Mouse (Mus musculus): ENCODE measurements around the gene Nck2. TPM values are rescaled to one million over a fixed set of nuclear protein-coding genes. Genes with fewer than 3 reads are reported as not detected.

Gene Nck2
- polyA plus RNA-seq, 1 experiment, result 106 TPM

DNA sequence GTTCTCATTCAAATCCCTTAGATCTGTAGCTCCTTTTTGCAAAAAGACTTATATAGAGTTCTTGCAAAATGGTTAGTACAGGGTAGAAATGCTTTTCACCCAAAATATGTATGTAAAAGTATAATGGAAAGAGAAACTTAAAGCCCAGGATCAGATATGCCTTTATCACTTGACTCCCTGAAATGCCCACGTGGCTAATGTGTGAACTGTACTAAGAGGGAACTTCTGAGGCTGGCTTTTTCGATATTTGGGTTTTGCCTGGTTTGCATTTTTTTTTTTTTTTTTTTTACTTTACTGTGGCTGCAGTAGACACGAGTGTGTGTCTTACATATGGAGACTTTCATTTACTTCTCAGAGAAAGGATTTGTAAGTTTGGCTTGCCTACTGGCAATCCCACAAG is 116.7 kb downstream of the Nck2 start:
- no peak for DNase-seq
- no peak overlapping the region for H3K4me3 ChIP-seq (ENCODE audit: control insufficient read depth, insufficient read depth, low read length)
- H3K27me3 ChIP-seq (ENCODE audit: control insufficient read depth, insufficient read depth, low read length), result no peaks in the 10 kb centered on the region
- TF ChIP-seq POLR2A (IDR thresholded peaks at IDR 0.05; ENCODE audit: control insufficient read depth, extremely low read depth, insufficient read depth, low read length, poor library complexity) (no peak), CTCF (IDR thresholded peaks at IDR 0.05; ENCODE audit: borderline replicate concordance, control insufficient read depth, extremely low read depth, insufficient read depth, low read length, poor library complexity) (no peak)
- peaks cover 15% of the 10 kb centered on the region for H3K4me1 ChIP-seq (replicated peaks; ENCODE audit: control insufficient read depth, insufficient read depth, low read length)
- peak overlapping the region; percentile 61 for H3K27ac ChIP-seq (ENCODE audit: control insufficient read depth, insufficient read depth, low read length)
- H3K36me3 ChIP-seq (ENCODE audit: control insufficient read depth, insufficient read depth, low read length), result peaks cover 12% of the 10 kb centered on the region
- WGBS, result 5% methylated on average over 3 of the region's 3 CpGs

DNA sequence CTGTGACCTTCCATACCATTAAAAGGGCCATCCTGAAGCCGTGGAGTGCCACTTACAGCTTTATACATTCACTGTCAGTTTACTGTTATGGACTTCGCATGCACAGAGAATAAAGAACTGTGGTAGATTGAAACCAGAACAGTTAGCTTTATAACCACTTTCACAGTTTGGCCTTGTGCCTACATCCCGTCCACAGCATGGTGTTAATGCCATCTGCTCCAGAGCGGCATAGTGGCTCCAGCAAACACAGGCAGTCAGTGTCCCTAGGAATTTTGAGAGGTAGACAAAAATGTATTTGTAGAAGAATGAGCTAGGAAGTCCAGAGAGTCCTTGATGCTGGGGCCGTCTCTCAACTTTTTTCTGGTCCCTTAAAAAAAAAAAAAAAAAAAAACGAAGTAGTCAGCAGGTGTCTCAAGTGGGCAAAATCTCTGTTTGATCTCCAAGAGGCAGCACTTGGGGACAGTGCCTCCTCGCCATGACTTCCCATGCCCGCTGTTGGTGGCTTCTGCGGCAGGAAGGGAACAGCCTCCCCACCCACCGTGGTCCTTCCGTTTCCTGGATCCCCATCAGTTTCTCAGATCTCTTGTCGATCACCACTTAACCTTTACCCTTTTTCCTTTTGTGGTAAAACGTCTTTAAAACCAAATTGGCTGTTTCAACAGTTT is 117.8 kb downstream of the Nck2 start:
- Histone ChIP-seq H3K27ac (ENCODE audit: control insufficient read depth, insufficient read depth, low read length) (peak overlapping the region; percentile 50), H3K4me3 (ENCODE audit: control insufficient read depth, insufficient read depth, low read length) (no peak overlapping the region), H3K4me1 (replicated peaks; ENCODE audit: control insufficient read depth, insufficient read depth, low read length) (peaks cover 15% of the 10 kb centered on the region), H3K36me3 (ENCODE audit: control insufficient read depth, insufficient read depth, low read length) (peaks cover 7% of the 10 kb centered on the region), H3K27me3 (ENCODE audit: control insufficient read depth, insufficient read depth, low read length) (no peaks in the 10 kb centered on the region)
- 7% methylated on average over 13 of the region's 13 CpGs for WGBS
- peak; percentile 51 for DNase-seq
- no peak for TF ChIP-seq CTCF (IDR thresholded peaks at IDR 0.05; ENCODE audit: borderline replicate concordance, control insufficient read depth, extremely low read depth, insufficient read depth, low read length, poor library complexity)
- no peak for TF ChIP-seq POLR2A (IDR thresholded peaks at IDR 0.05; ENCODE audit: control insufficient read depth, extremely low read depth, insufficient read depth, low read length, poor library complexity)

DNA sequence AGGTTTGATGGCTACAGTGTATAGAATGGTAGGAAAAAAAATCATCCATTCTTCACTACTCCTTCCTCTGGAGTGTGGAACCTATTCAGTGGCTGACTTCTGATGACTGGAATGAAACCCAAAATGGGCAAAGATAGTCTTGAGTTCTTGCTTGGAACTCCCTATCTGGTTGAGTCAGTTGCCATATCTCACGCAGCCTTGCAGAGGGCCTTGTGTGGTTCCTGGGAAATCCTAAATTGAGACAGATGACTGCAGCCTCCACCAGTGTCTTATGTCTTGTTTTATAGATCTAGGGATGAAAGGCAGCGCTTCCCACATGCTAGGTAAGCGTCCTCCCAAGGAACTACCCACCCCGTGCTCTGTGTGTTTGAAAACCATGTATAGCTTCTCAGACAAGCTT is 120.9 kb downstream of the Nck2 start:
- Histone ChIP-seq H3K27ac (ENCODE audit: control insufficient read depth, insufficient read depth, low read length) (no peak overlapping the region), H3K27me3 (ENCODE audit: control insufficient read depth, insufficient read depth, low read length) (no peaks in the 10 kb centered on the region), H3K4me3 (ENCODE audit: control insufficient read depth, insufficient read depth, low read length) (no peak overlapping the region), H3K36me3 (ENCODE audit: control insufficient read depth, insufficient read depth, low read length) (peaks cover 11% of the 10 kb centered on the region; the same call in 1 of the 2 replicates), H3K4me1 (replicated peaks; ENCODE audit: control insufficient read depth, insufficient read depth, low read length) (peaks cover 15% of the 10 kb centered on the region)
- TF ChIP-seq CTCF (IDR thresholded peaks at IDR 0.05; ENCODE audit: borderline replicate concordance, control insufficient read depth, extremely low read depth, insufficient read depth, low read length, poor library complexity) (no peak), POLR2A (IDR thresholded peaks at IDR 0.05; ENCODE audit: control insufficient read depth, extremely low read depth, insufficient read depth, low read length, poor library complexity) (no peak)
- no peak for DNase-seq
- WGBS, result 98% methylated on average over 4 of the region's 4 CpGs

DNA sequence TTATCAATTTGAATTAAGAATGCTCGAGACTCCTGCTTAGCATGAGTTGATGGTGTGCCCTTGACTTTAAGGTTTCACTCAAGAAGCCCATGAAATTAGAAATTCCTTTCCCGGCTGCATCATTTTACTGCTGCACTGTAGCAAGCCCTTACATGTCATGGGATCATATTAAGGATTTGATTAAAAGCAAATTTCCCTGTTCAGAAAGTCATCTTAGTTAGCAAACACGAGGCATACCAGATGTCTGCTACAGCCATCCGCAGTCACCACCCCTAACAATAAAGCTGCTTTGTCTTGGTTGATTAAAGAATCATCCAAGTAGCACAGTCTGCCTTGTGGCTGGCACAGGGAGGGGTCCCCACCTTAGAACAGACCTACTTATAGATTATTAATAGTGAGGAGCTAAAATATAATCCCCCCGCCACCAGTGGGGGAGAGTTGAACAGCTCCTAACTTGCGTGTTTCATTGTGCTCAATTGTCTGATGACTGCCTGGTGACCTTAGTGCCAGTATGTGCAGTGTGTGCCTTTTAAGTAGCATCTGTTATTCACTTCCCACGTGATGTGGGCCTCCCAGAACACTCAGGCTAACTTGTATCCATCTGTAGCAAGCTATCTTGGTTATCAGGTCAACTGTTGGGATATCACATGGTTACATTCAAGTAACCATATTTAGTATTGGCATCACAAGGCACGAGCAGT is 122.4 kb downstream of the Nck2 start:
- H3K27me3 ChIP-seq (ENCODE audit: control insufficient read depth, insufficient read depth, low read length), result no peaks in the 10 kb centered on the region
- peaks cover 22% of the 10 kb centered on the region; the same call in 1 of the 2 replicates for H3K36me3 ChIP-seq (ENCODE audit: control insufficient read depth, insufficient read depth, low read length)
- H3K4me3 ChIP-seq (ENCODE audit: control insufficient read depth, insufficient read depth, low read length), result no peak overlapping the region
- no peak overlapping the region for H3K27ac ChIP-seq (ENCODE audit: control insufficient read depth, insufficient read depth, low read length)
- H3K4me1 ChIP-seq (replicated peaks; ENCODE audit: control insufficient read depth, insufficient read depth, low read length), result peaks cover 10% of the 10 kb centered on the region
- 92% methylated on average over 8 of the region's 8 CpGs for WGBS
- TF ChIP-seq POLR2A (IDR thresholded peaks at IDR 0.05; ENCODE audit: control insufficient read depth, extremely low read depth, insufficient read depth, low read length, poor library complexity) (no peak), CTCF (IDR thresholded peaks at IDR 0.05; ENCODE audit: borderline replicate concordance, control insufficient read depth, extremely low read depth, insufficient read depth, low read length, poor library complexity) (no peak)
- DNase-seq, result no peak

DNA sequence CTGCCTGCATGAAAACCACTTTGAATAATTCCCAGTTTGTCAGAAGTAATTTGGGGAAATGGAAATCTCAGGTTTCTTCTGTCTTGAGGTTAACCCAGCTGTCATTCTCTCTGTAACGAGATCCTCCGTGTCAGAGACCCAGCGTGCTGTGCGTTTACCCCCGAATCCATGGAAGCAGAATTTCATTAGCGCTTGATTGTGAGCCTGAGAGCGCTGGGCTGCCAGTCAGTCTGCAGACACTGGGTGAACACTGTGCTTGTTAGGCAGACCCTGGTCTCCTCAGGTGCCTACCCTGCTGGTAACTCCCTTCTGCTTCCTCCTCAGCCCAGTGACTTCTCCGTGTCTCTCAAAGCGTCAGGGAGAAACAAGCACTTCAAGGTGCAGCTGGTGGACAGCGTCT is 124.4 kb downstream of the Nck2 start:
- Histone ChIP-seq H3K4me3 (ENCODE audit: control insufficient read depth, insufficient read depth, low read length) (no peak overlapping the region), H3K27me3 (ENCODE audit: control insufficient read depth, insufficient read depth, low read length) (no peaks in the 10 kb centered on the region), H3K27ac (ENCODE audit: control insufficient read depth, insufficient read depth, low read length) (no peak overlapping the region), H3K4me1 (replicated peaks; ENCODE audit: control insufficient read depth, insufficient read depth, low read length) (peaks cover 2% of the 10 kb centered on the region; the same call in 1 of the 2 replicates), H3K36me3 (ENCODE audit: control insufficient read depth, insufficient read depth, low read length) (peaks cover 22% of the 10 kb centered on the region; the same call in 1 of the 2 replicates)
- no peak for DNase-seq
- 92% methylated on average over 10 of the region's 10 CpGs for WGBS
- TF ChIP-seq POLR2A (IDR thresholded peaks at IDR 0.05; ENCODE audit: control insufficient read depth, extremely low read depth, insufficient read depth, low read length, poor library complexity) (no peak), CTCF (IDR thresholded peaks at IDR 0.05; ENCODE audit: borderline replicate concordance, control insufficient read depth, extremely low read depth, insufficient read depth, low read length, poor library complexity) (no peak)

DNA sequence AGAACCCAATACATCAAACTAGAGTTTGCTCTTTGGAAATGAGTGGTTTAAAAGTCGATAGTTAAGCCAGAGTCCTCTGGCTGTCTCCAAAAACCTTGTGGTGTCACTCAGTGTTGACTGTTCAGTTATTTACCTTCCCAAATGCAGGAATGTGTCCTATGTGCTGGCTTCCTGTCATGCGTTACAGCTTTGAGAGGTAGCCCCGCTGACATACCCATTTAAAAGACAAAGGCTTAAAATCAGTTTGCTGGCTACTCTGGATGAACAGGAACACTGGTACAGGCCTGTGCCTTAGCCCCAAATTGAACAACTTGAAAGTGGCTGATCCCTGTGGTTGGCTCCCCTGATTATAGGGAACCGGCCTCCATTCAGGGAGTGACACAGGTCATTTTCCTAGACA is 126.7 kb downstream of the Nck2 start:
- no peak overlapping the region for H3K4me3 ChIP-seq (ENCODE audit: control insufficient read depth, insufficient read depth, low read length)
- TF ChIP-seq POLR2A (IDR thresholded peaks at IDR 0.05; ENCODE audit: control insufficient read depth, extremely low read depth, insufficient read depth, low read length, poor library complexity), result no peak
- TF ChIP-seq CTCF (IDR thresholded peaks at IDR 0.05; ENCODE audit: borderline replicate concordance, control insufficient read depth, extremely low read depth, insufficient read depth, low read length, poor library complexity), result no peak
- WGBS, result 95% methylated on average over 4 of the region's 4 CpGs
- DNase-seq, result no peak
- H3K36me3 ChIP-seq (ENCODE audit: control insufficient read depth, insufficient read depth, low read length), result peaks cover 19% of the 10 kb centered on the region; the same call in 1 of the 2 replicates
- no peaks in the 10 kb centered on the region for H3K4me1 ChIP-seq (replicated peaks; ENCODE audit: control insufficient read depth, insufficient read depth, low read length)
- H3K27ac ChIP-seq (ENCODE audit: control insufficient read depth, insufficient read depth, low read length), result no peak overlapping the region
- no peaks in the 10 kb centered on the region for H3K27me3 ChIP-seq (ENCODE audit: control insufficient read depth, insufficient read depth, low read length)
